Mouse (Mus musculus) hindbrain, embryonic 13.5 days (tissue): Measurements from ENCODE around the gene Chchd6. TPM values are rescaled to one million over a fixed set of nuclear protein-coding genes. Genes with fewer than 3 reads are reported as not detected.
A peak's percentile ranks its signal among the peaks of the same experiment; 100 is the strongest.

Experiments used
- ATAC-seq: fragments of 200-750 bp; cut with Nextera tagmentation; 2 replicates; pipeline ENCODE4 v1.8.0; 2017; ENCODE audit warnings: moderate TSS enrichment; ENCODE audit not compliant: low FRiP score
- H3K27ac ChIP-seq: fragments of 300-500 bp; sonication (generic); 2 replicates; pipeline ENCODE4 v1.5.1; 2015; ENCODE audit warnings: inconsistent platforms, mild to moderate bottlenecking, moderate library complexity
- H3K27me3 ChIP-seq: fragments of 300-500 bp; sonication (generic); 2 replicates; pipeline ENCODE4 v1.6.1; 2015; ENCODE audit warnings: mild to moderate bottlenecking, inconsistent platforms
- H3K36me3 ChIP-seq: fragments of 300-500 bp; sonication (generic); 2 replicates; pipeline ENCODE4 v1.6.1; 2015; ENCODE audit warnings: mild to moderate bottlenecking, inconsistent platforms
- H3K4me1 ChIP-seq: fragments of 300-500 bp; sonication (generic); replicated peaks from 2 replicates; pipeline ENCODE4 v1.6.1; 2015; ENCODE audit warnings: inconsistent platforms
- H3K4me2 ChIP-seq: fragments of 300-500 bp; sonication (generic); 2 replicates; pipeline ENCODE4 v1.6.1; 2015; ENCODE audit warnings: inconsistent platforms, mild to moderate bottlenecking, moderate library complexity
- H3K4me3 ChIP-seq: fragments of 300-500 bp; sonication (generic); 2 replicates; pipeline ENCODE4 v1.5.1; 2015; ENCODE audit warnings: mild to moderate bottlenecking, inconsistent platforms
- H3K9ac ChIP-seq: fragments of 300-500 bp; sonication (generic); 2 replicates; pipeline ENCODE4 v1.6.1; 2015; ENCODE audit warnings: mild to moderate bottlenecking, inconsistent platforms
- H3K9me3 ChIP-seq: fragments of 300-500 bp; sonication (generic); 2 replicates; pipeline ENCODE4 v1.6.1; 2016; ENCODE audit warnings: inconsistent platforms
- WGBS: fragments of 180-500 bp; shearing (Covaris S2); methylation state at CpG from one replicate; pipeline ENCODE4 v1.1.7; 2015; 5-methylcytosine and 5-hydroxymethylcytosine counted together
- polyA plus RNA-seq: library from polyadenylated mRNA; unstranded; fragments of >200 nt; fragmentation: Nextera tagmentation; extraction: Ambion mirVana; gene quantifications from 2 replicates; pipeline ENCODE4 v1.2.1, GENCODE M21; 2015

Gene Chchd6
- polyA plus RNA-seq, 1 experiment from 2014 or later, result 126 TPM

GRCm38 (mm10) chr6:89344613-89345485, 250.6 kb downstream of the Chchd6 start:
- peak; percentile 64 for ATAC-seq
- peak overlapping the region; percentile 26; the same call in 1 of the 2 replicates for H3K9ac ChIP-seq
- H3K27ac ChIP-seq, result peak overlapping the region; percentile 58
- no peaks in the 10 kb centered on the region for H3K27me3 ChIP-seq
- H3K36me3 ChIP-seq, result peaks cover 81% of the 10 kb centered on the region
- peaks cover 47% of the 10 kb centered on the region for H3K4me1 ChIP-seq
- H3K4me3 ChIP-seq, result no peak overlapping the region
- H3K4me2 ChIP-seq, result no peak overlapping the region
- WGBS, result 43% methylated on average over 10 of the region's 10 CpGs
- no peaks in the 10 kb centered on the region for H3K9me3 ChIP-seq

GRCm38 (mm10) chr6:89341981-89342380, 253.5 kb downstream of the Chchd6 start:
- Histone ChIP-seq H3K4me3 (no peak overlapping the region), H3K9ac (no peak overlapping the region), H3K4me1 (peaks cover 26% of the 10 kb centered on the region), H3K36me3 (peaks cover 82% of the 10 kb centered on the region), H3K4me2 (no peak overlapping the region), H3K27ac (no peak overlapping the region), H3K9me3 (no peaks in the 10 kb centered on the region), H3K27me3 (no peaks in the 10 kb centered on the region)
- 86% methylated on average over 4 of the region's 4 CpGs for WGBS
- ATAC-seq, result no peak

GRCm38 (mm10) chr6:89339447-89339846, 256.0 kb downstream of the Chchd6 start:
- Histone ChIP-seq H3K27me3 (no peaks in the 10 kb centered on the region), H3K9me3 (no peaks in the 10 kb centered on the region), H3K27ac (no peak overlapping the region), H3K4me1 (peaks cover 24% of the 10 kb centered on the region), H3K4me2 (no peak overlapping the region), H3K36me3 (peaks cover 99% of the 10 kb centered on the region), H3K4me3 (no peak overlapping the region), H3K9ac (no peak overlapping the region)
- 89% methylated on average over 2 of the region's 2 CpGs for WGBS
- no peak for ATAC-seq

- H3K27ac ChIP-seq, result no peak overlapping the region
- no peak overlapping the region for H3K4me2 ChIP-seq
- ATAC-seq, result no peak
- no peak overlapping the region for H3K9ac ChIP-seq
- H3K36me3 ChIP-seq, result peaks cover 99% of the 10 kb centered on the region
- no peak overlapping the region for H3K4me3 ChIP-seq
- 94% methylated on average over 8 of the region's 8 CpGs for WGBS
- no peaks in the 10 kb centered on the region for H3K9me3 ChIP-seq
- peaks cover 27% of the 10 kb centered on the region for H3K4me1 ChIP-seq
- no peaks in the 10 kb centered on the region for H3K27me3 ChIP-seq
These were observed 256.7 kb downstream of the Chchd6 start for GRCm38 (mm10) chr6:89338733-89339132.

- H3K4me2 ChIP-seq, result no peak overlapping the region
- no peak overlapping the region for H3K27ac ChIP-seq
- H3K27me3 ChIP-seq, result no peaks in the 10 kb centered on the region
- 71% methylated on average over 9 of the region's 9 CpGs for WGBS
- no peak for ATAC-seq
- H3K4me3 ChIP-seq, result no peak overlapping the region
- H3K9me3 ChIP-seq, result no peaks in the 10 kb centered on the region
- peaks cover 99% of the 10 kb centered on the region for H3K36me3 ChIP-seq
- no peak overlapping the region for H3K9ac ChIP-seq
- H3K4me1 ChIP-seq, result peaks cover 33% of the 10 kb centered on the region
These were observed 257.9 kb downstream of the Chchd6 start for GRCm38 (mm10) chr6:89337574-89337973.

- ATAC-seq, result peak; percentile 79
- Histone ChIP-seq H3K4me2 (0 out of 2 replicates have a peak overlapping the region, but pooled peaks have one; percentile 4), H3K9ac (peak overlapping the region; percentile 40; the same call in 1 of the 2 replicates), H3K27me3 (no peaks in the 10 kb centered on the region), H3K27ac (peak overlapping the region; percentile 83), H3K9me3 (no peaks in the 10 kb centered on the region), H3K36me3 (peaks cover 99% of the 10 kb centered on the region), H3K4me3 (no peak overlapping the region), H3K4me1 (peaks cover 30% of the 10 kb centered on the region)
- 40% methylated on average over 12 of the region's 12 CpGs for WGBS
These were observed 261.3 kb downstream of the Chchd6 start for GRCm38 (mm10) chr6:89333964-89334702.

Other genes with a start within 250 kb of the Chchd6 start
- gene Plxna1, start 233.0 kb downstream of the Chchd6 start, polyA plus RNA-seq, result 44.9 and 45.3 TPM in 2 replicates
- 12.8 and 13.8 TPM in 2 replicates for gene Txnrd3, start 48.3 kb upstream of the Chchd6 start, polyA plus RNA-seq
- gene Vmn1r40, start 111.9 kb upstream of the Chchd6 start, polyA plus RNA-seq, result not detected in 2 replicates
- not detected in 2 replicates for gene Vmn1r41, start 145.1 kb upstream of the Chchd6 start, polyA plus RNA-seq